Mouse (Mus musculus) neural tube, embryonic 13.5 days (tissue): ENCODE results near the gene Gzmk. TPM values are rescaled to one million over a fixed set of nuclear protein-coding genes. Genes with fewer than 3 reads are reported as not detected.

Experiments used
- ATAC-seq: fragments of 200-750 bp; cut with Nextera tagmentation; 2 replicates; pipeline ENCODE4 v1.8.0; 2017; ENCODE audit warnings: low read depth, mild to moderate bottlenecking, moderate TSS enrichment, moderate library complexity
- H3K27ac ChIP-seq: fragments of 300-500 bp; sonication (generic); replicated peaks from 2 replicates; pipeline ENCODE4 v1.5.1; 2015; ENCODE audit warnings: moderate library complexity, mild to moderate bottlenecking, inconsistent platforms
- H3K27me3 ChIP-seq: fragments of 300-500 bp; sonication (generic); 2 replicates; pipeline ENCODE4 v1.6.1; 2015; ENCODE audit warnings: mild to moderate bottlenecking, inconsistent platforms
- H3K36me3 ChIP-seq: fragments of 300-500 bp; sonication (generic); 2 replicates; pipeline ENCODE4 v1.6.1; 2015; ENCODE audit warnings: mild to moderate bottlenecking, inconsistent platforms
- H3K4me1 ChIP-seq: fragments of 300-500 bp; sonication (generic); replicated peaks from 2 replicates; pipeline ENCODE4 v1.6.1; 2015; ENCODE audit warnings: inconsistent platforms
- H3K4me2 ChIP-seq: fragments of 300-500 bp; sonication (generic); 2 replicates; pipeline ENCODE4 v1.6.1; 2015; ENCODE audit warnings: inconsistent platforms, mild to moderate bottlenecking, moderate library complexity
- H3K4me3 ChIP-seq: fragments of 300-500 bp; sonication (generic); 2 replicates; pipeline ENCODE4 v1.5.1; 2015; ENCODE audit warnings: mild to moderate bottlenecking, inconsistent platforms
- H3K9ac ChIP-seq: fragments of 300-500 bp; sonication (generic); 2 replicates; pipeline ENCODE4 v1.6.1; 2015; ENCODE audit warnings: moderate library complexity, mild to moderate bottlenecking, inconsistent platforms
- H3K9me3 ChIP-seq: fragments of 300-500 bp; sonication (generic); 2 replicates; pipeline ENCODE4 v1.6.1; 2016; ENCODE audit warnings: inconsistent platforms
- WGBS: fragments of 180-500 bp; shearing (Covaris S2); methylation state at CpG from one replicate; pipeline ENCODE4 v1.1.7; 2015; 5-methylcytosine and 5-hydroxymethylcytosine counted together
- polyA plus RNA-seq: library from polyadenylated mRNA; unstranded; fragments of >200 nt; fragmentation: Nextera tagmentation; extraction: Ambion mirVana; gene quantifications from 2 replicates; pipeline ENCODE4 v1.2.1, GENCODE M21; 2015

Gzmk gene
- polyA plus RNA-seq, 1 experiment from 2014 or later, result not detected

DNA sequence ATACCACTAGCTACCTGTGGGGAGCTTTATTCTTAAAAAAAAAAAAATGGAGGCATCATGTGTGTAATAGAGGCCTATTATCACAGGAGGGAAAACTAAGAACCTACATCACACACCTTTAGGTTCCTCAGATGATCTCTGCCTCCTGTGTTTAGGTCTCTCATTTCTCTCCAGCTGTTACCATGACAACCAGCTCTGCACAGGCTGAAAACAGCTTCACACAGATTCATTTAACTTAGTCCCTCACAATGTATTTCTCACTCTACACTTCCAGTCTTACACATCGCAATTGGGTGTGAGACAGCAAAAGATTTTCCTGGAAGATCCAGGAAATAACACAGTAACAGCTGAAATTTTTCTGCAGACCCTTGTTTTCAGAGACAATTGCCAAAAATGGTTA, 95.7 kb downstream of the Gzmk start:
- Histone ChIP-seq H3K9ac (no peak overlapping the region), H3K27ac (no peak overlapping the region), H3K9me3 (no peaks in the 10 kb centered on the region), H3K4me1 (no peaks in the 10 kb centered on the region), H3K27me3 (no peaks in the 10 kb centered on the region), H3K4me2 (no peak overlapping the region), H3K36me3 (no peaks in the 10 kb centered on the region), H3K4me3 (no peak overlapping the region)
- ATAC-seq, result no peak
- WGBS, result 77% methylated on average over 1 of the region's 1 CpGs

Other genes with a start within 250 kb of the Gzmk start
- gene Ccno, start 238.1 kb downstream of the Gzmk start, polyA plus RNA-seq, result 0.25 TPM in 1 of 2 replicates, not detected in the other
- gene Mcidas, start 232.1 kb downstream of the Gzmk start, polyA plus RNA-seq, result 0.10 and 0.12 TPM in 2 replicates
- gene Cdc20b, start 190.8 kb downstream of the Gzmk start, polyA plus RNA-seq, result not detected in 2 replicates
- gene Gpx8, start 179.5 kb downstream of the Gzmk start, polyA plus RNA-seq, result 81.0 and 94.9 TPM in 2 replicates
- not detected in 2 replicates for gene Gzma, start 124.9 kb downstream of the Gzmk start, polyA plus RNA-seq
- 1.5 and 1.7 TPM in 2 replicates for gene Esm1, start 16.2 kb downstream of the Gzmk start, polyA plus RNA-seq
- 0.59 and 0.92 TPM in 2 replicates for gene BC067074, start 67.3 kb upstream of the Gzmk start, polyA plus RNA-seq